Mouse (Mus musculus) spleen, adult 2 months (tissue): ENCODE data around the gene Ppp6r1.

Experiments used
- CTCF ChIP-seq: fragments of 200-500 bp; IDR thresholded peaks from 2 replicates; pipeline ENCODE4 v1.5.1; 2011; ENCODE audit warnings: mild to moderate bottlenecking, inconsistent platforms; ENCODE audit not compliant: insufficient read depth, insufficient read length, insufficient replicate concordance; ENCODE audit errors: extremely low read depth
- POLR2A ChIP-seq: fragments of 200-500 bp; IDR thresholded peaks from 2 replicates; pipeline ENCODE4 v1.6.1; 2011; ENCODE audit warnings: low read depth, low read length, inconsistent platforms

GRCm38 (mm10) chr7:4693004-4693403 is 34.2 kb upstream of the Ppp6r1 start:
- TF ChIP-seq CTCF, result no peak
- no peak for TF ChIP-seq POLR2A
